Mouse (Mus musculus): ENCODE measurements at regions not wholly inside any gene's neighbourhood (a gene's known extent, or its start where the extent isn't known, plus 50 kb on each side); places are given as distances from the start of the nearest gene placed in this dataset.

DNA sequence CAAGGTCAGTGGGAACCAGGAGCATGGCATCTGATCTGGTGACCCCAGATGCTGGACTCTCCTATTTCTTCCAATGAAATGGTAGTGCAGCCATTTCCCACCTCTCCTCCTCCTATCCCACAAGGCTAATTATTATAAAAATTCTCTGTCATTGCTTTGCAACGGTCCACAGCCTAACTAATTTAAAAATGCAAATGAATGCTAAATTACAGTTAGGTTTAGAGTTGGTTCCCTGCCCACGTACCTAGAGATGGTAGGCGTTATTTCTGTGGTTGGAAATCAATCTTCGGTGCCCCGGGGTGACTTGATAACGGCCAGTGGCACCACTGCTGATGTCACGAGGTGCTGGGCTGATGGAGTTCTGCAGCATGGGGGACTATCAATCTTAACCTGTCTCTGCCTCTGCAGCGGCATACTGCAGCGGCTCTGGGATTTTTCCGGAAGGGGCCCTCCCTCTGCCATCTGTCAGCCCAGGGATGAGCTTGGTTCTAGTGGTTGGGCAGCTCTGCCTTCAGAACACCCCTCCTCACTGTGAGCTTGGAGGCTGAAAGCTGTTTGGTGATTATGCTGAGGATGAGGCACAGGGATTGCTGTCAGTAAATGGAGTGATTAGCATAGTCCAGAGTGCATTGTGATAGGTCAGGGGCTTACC lies 66.5 kb downstream of the Nmur2 start:
- no peak for DNase-seq (ENCODE audit: low spot score in 2 of 2)

DNA sequence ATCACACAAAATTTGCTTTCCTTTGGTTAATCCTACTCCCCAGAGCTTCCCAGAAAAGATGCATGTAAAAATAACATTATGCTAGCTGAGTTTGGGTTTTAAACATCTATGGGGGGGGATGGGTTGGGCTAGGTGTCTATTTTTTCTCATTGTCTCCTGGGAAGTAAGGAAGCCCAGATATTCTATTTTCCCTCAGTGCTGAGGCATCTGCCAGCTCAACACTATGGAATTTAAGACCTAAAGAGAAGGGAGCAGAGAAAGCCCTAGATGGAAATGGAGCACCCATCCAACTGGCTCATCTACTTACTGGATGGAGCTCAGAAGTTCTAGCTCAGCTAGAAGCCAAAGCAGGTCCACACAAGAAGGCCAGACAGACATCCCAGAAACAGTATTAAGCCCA lies 74.2 kb downstream of the Nmur2 start:
- no peak for DNase-seq (ENCODE audit: low spot score in 2 of 2)

DNA sequence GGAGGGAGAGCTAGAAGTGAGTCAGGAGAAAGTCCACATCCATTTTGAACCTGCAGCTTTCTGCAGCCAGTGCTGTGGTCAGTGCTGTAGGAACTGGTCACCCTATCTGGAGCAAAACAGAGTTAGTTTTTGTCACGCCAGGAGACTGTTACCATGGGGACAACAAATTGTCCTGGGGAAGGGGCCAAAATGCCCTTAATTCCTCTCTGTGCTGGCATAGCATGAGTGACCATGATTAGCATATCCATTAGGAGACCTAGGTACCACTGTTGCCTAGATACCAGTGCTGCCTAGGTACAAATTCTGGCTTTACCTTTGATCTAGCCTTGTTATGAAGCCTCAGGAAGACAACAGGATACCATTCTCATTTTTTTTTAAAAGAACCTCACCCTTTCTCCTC lies 82.4 kb downstream of the Nmur2 start:
- no peak for DNase-seq (ENCODE audit: low spot score in 2 of 2)

DNA sequence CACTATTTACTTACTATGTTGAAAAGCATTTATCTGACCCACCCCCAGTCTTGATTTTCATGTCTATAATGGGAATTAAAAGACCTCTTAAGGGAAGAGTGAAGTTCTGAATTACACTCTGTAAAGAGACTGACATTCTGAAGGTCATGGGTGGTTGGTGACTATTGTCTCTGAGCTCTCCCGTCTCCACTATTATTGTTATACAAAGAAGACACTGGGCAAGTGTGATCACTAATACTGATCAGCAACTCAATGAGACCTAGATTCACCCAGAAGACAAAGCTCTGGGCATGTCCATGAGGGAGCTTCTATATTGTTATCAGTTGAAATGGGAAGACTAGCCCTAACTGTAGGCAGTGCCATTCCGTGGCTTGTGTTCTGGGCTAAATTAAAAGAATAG lies 83.5 kb downstream of the Nmur2 start:
- DNase-seq (ENCODE audit: low spot score in 2 of 2) = no peak

DNA sequence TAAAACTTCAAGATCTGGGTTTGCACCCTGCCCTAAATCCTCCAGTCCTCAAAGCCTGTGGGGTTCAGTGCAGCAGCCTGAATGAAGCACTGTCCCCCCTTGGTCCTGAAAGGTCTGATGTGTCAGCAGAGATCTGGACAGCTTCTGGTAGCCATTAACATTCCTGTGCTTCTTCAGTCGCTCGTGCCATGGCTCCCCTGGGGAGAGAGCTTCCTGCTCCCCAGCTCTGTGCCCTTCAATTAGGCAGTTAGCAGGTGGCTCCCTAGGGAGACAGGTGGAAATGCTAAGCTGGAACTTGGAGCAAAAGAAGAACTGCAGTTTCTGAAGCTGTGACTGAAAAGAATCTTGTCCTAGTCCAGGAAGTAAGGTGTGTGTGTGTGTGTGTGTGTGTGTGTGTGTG lies 87.1 kb downstream of the Nmur2 start:
- DNase-seq (ENCODE audit: low spot score in 2 of 2) = no peak

- DNase-seq (ENCODE audit: low spot score in 2 of 2) = no peak
These were observed 91.2 kb downstream of the Nmur2 start for GRCm38 (mm10) chr11:55949596-55949995.

DNA sequence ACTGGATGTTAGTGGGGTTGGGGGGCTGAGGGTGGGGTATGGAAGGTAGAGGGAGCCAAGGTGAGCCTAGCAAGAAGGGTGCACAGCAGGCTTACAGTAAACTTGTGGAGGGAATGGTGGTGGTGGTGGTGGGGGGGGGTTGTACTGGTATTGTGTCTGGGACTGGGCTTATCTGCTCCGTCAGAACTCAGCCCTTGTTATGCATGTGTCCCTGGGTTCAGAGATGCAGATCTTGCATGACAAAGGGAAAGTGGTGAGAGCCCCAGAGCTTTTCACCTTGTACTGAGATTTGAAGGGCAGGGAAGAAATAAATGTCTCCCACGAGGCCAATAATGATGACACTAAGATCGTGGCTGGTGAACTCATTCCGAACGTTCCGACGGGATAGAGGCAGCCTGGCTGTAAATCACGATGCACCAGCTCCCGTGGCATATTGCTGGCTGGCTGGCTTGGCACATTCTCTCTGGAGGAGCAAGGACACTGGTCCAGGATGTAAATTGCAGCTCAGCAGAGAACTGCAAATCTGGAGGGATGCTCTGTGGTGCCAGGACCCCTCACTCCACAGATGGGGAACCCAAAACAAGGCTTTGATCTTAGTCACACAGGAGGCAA lies 94.1 kb downstream of the Nmur2 start:
- no peak for DNase-seq (ENCODE audit: low spot score in 2 of 2)

DNA sequence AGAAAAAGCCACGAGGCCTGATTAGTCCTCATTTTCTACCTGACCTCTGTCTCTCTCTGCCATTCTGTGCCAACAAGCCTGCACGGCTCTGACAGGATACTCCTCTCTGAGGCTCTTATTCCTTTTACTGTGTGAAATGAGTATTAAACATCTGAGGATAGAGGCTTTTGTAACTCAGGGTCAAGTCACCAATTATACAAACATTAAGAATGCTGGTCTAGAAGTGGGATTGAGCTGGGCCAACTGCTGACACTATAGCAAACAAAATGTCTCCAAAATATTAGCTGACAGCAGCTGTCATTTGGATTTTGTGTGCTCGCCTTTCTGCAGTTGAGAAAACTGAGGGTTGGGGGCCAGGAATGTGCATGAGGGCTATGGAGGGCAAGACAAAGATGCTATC lies 94.8 kb downstream of the Nmur2 start:
- no peak for DNase-seq (ENCODE audit: low spot score in 2 of 2)

GRCm38 (mm10) chr11:55939983-55940382 lies 100.8 kb downstream of the Nmur2 start:
- DNase-seq (ENCODE audit: low spot score in 2 of 2) = no peak

DNA sequence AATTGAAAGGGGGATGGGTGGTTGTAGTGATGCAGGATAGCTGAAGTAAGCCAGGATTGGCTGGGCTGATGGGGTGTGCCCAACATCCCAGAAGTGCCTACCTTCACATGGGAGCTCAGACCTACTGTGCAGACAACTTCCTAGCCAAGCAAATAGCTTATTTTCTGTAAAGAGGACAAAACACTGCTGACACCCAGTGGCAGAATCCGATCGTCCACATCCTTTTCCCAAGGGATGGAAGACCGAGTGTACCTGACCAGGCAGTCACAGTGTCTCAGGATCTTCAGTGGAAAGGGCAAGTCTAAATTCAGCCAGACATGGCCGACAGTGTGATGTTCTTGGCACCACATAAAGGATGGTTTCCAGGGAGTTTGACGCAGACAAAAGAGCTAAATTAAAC lies 114.4 kb downstream of the Nmur2 start:
- no peak for DNase-seq (ENCODE audit: low spot score in 2 of 2)

GRCm38 (mm10) chr11:55919066-55919465 lies 121.7 kb downstream of the Nmur2 start:
- DNase-seq (ENCODE audit: low spot score in 2 of 2) = no peak

DNA sequence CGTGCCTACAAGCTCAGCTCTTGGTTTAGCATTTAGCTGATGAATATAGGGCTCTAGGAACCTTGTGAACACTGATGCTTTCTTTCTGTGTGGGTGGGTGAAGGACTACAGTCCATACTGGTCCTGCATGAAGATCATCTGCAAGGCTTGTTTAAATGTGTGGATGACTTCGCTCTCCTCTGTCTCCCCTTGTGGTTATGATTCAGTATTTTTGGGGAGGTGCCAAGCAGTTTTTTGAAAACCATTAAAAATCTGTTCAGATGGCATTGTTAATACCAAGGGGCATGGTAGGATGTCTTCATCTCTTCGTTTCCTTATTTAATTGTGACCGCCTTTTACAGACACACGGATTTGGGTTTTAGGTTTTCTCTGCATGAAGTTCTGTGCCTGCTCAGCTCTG lies 122.4 kb downstream of the Nmur2 start:
- no peak for DNase-seq (ENCODE audit: low spot score in 2 of 2)

DNA sequence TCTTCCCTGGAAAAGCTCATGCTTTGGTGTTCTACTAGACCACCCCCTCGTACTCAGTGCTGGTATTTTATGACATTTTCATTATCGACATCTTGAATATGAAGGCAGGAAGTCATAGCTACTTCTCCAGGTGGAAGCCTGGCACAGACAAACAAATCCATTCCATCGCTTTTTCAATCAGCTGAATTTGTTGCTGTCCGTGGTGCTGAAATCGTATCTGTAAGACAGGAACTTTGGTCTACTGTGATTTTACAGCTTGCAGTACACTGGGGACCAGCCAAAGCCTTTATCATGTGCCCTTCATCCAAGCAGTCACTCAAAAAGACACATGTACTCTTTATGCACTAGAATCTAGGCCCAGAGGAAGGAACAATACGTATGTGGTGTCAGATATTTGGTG lies 143.3 kb downstream of the Nmur2 start:
- DNase-seq (ENCODE audit: low spot score in 2 of 2) = peak in 1 of 2 experiments; percentile 2

GRCm38 (mm10) chr11:55890161-55890560 lies 150.6 kb downstream of the Nmur2 start:
- DNase-seq (ENCODE audit: low spot score in 2 of 2) = no peak

GRCm38 (mm10) chr11:55878631-55879030 lies 162.2 kb downstream of the Nmur2 start:
- DNase-seq (ENCODE audit: low spot score in 2 of 2) = no peak

DNA sequence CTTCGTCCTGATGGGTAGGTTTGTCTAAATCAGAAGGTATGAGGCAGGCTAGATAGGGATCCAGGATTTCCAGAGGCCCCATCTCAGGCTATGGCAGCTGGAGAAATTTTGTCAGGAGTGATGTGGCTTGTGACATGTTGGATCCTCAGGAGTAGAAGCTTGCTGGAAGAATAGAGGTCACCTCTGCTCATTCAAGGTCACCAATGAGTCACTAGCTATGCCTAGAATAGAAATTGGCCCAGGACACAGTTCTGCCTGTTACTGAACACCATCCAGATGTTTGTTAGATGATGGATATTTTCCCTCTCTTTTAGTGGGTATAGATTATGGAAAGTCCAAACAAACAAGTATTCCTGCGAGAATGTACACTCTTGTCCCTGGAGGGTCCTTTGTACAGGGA lies 173.7 kb downstream of the Nmur2 start:
- DNase-seq (ENCODE audit: low spot score in 2 of 2) = no peak

DNA sequence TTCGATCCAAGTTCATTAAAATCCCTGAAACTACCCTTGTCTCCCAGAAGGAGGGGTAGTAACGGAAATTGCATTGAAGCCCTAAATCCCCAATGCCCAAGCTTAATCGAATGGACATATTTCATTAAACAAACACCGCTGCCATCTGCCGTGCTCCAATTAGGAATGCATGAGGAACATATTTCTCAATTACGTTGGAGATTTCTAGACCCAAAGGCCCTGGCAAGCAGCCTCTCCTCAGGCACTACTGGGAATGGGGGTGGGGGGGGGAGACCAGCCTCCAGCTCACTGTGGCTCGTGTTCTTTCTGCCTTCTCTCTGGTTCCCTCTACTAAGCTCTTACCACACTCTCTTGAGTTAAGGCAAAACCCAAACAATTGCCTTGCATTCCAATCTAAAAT lies 181.6 kb downstream of the Nmur2 start:
- DNase-seq (ENCODE audit: low spot score in 2 of 2) = no peak

DNA sequence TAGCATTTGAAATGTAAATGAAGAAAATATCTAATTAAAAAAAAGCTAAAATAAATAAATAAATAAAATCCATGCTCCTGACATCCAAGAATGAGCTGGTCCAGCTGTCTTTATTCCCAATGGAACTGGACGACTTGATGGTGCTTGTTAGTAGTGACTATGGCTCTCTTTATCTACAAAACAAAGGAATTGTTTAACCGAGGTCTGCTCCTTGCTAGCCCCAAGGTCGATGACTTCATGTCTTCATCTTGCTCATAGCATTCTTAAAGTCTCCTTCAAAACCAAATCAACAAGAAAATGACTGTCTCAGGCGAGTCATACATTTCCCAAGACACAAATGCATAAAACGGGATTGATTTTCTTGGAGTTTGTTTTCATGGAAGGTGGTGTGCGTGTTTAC lies 212.5 kb upstream of the Glra1 start:
- no peak for DNase-seq (ENCODE audit: low spot score in 2 of 2)

DNA sequence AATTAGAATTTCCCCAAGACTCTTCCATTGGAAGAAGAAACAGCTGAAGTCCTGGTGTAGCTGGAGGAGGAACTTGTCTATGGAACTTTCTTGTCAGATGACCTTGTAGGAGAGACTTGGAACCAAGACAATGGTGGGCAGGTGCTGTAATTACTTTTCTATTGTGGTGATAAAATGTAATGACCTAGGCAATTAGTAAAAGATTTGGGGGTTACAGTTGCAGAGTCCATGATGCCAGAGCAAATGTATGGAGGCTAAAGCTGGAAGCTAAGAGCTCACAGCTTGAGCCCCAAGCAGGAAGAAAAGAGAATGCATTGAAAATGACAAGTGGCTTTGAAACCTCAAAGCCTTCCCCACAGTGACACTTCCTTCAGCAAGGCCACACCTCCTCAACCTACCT lies 208.6 kb upstream of the Glra1 start:
- DNase-seq (ENCODE audit: low spot score in 2 of 2) = no peak

DNA sequence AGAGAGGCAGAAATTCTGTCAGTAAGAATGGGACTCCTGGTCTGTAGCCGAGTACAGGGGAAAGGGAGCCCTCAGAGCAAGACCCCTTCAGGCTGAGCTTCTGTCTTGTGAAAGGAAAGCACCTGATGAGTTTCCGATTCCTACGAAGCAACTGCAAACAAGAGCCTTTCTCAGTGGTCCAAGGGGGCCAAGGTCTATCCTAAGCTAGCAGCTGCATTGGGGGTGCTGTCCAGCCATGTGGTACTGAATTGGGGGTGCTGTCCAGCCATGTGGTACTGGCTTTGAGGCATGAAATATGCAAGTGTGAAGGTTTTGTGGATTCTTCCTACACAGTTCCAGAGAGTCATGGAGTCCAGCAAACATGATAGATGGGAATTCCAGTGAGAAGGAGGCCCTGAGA lies 202.7 kb upstream of the Glra1 start:
- no peak for DNase-seq (ENCODE audit: low spot score in 2 of 2)

DNA sequence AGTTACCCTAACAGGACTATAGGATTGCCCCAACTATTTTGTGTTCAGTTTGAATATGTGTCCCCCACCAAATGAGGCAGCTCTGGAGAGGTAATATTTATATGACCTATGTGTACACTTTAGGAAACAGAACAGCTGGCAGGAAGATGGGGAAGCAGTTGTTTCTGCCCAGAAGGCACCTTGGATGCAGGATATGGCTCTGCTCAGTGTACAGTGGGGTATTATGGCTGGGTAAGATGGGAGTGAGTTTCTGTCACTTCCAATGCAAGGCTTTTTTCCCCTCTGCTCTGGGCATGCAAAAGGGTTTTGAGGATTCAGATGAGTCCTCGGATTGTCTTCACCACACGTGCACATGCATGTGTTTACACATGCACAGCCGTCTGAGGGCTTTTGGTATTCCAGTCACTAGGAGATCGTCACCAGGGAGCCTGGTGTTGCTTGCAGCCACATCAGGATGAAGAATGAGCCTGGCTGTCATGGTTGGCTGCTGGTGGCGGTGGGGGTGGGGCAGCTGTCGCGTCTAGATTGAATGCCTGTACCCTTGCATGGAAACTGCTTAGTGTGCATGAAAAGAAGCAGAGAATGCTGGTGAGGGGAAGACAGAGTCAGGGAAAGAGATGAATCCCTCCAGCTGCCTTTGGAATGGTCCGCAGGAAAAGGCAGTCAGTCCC lies 183.3 kb upstream of the Glra1 start:
- no peak for DNase-seq (ENCODE audit: low spot score in 2 of 2)

DNA sequence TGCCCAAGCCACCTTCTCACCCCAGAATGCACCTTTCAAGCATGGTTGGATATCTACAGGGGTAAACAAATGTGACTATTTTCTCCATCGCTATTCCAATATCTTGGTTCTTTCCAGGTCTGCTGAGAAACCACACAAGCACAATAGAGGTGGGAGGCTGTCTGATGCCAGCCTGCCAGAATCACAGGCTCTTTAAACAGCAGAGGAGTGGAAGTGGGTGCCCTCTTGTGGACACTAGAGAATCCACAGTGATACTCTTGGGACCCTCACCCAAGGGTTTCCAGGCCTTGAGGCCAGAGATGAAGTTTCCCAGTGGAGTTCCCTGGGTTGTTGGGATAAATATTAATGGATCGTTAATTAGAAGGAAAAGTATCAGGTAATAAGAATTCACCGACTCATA lies 181.6 kb upstream of the Glra1 start:
- no peak for DNase-seq (ENCODE audit: low spot score in 2 of 2)

GRCm38 (mm10) chr11:55781044-55781443 lies 173.0 kb upstream of the Glra1 start:
- no peak for DNase-seq (ENCODE audit: low spot score in 2 of 2)

DNA sequence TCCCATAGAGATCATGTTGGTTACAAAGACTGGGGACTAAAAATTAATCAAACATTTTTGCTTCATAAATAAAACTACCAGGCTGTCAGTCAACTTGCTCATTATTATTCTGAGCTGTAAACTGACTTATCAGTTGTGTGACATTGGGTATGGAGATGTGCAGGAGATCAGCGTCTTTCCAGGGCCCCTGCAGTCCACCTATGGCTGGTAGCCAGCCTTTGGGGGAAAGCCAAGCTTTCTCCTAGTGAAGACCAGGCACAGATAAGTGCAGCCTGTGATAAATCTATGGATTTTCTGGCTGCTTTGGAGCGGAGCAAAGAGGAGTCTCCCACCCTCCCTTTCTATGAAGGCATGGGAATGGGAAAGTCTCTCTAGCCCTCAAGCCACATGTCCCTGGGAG lies 172.0 kb upstream of the Glra1 start:
- no peak for DNase-seq (ENCODE audit: low spot score in 2 of 2)

All from thymus, postnatal 10 days (tissue).